Mouse (Mus musculus) liver, postnatal 0 days (tissue): ENCODE measurements around the gene Gm17545. TPM values are rescaled to one million over a fixed set of nuclear protein-coding genes. Genes with fewer than 3 reads are reported as not detected.

ENCODE experiments used
- ATAC-seq: fragments of 200-750 bp; cut with Nextera tagmentation; 2 replicates; pipeline ENCODE4 v1.8.0; 2017; ENCODE audit warnings: mild to moderate bottlenecking, moderate library complexity
- DNase-seq: peaks from one replicate; pipeline ENCODE4 v3.0.0-alpha.2; 2016
- H3K27ac ChIP-seq: fragments of 300-500 bp; sonication (generic); 2 replicates; pipeline ENCODE4 v1.5.1; 2014; ENCODE audit warnings: antibody characterized with exemption, moderate library complexity, mild to moderate bottlenecking, low read depth
- H3K27me3 ChIP-seq: fragments of 300-500 bp; sonication (generic); 2 replicates; pipeline ENCODE4 v1.6.1; 2014; ENCODE audit warnings: low read length, control low read depth, mixed read lengths; ENCODE audit not compliant: insufficient read depth
- H3K36me3 ChIP-seq: fragments of 300-500 bp; sonication (generic); replicated peaks from 2 replicates; pipeline ENCODE4 v1.6.1; 2014; ENCODE audit warnings: mild to moderate bottlenecking, control low read depth, low read length, moderate library complexity, mixed read lengths; ENCODE audit not compliant: insufficient read depth
- H3K4me1 ChIP-seq: fragments of 300-500 bp; sonication (generic); 2 replicates; pipeline ENCODE4 v1.6.1; 2014; ENCODE audit warnings: antibody characterized with exemption, mild to moderate bottlenecking, control low read depth; ENCODE audit not compliant: insufficient read depth
- H3K4me2 ChIP-seq: fragments of 300-500 bp; sonication (generic); 2 replicates; pipeline ENCODE4 v1.6.1; 2014; ENCODE audit warnings: low read depth, mild to moderate bottlenecking, low read length, moderate library complexity, mixed read lengths
- H3K4me3 ChIP-seq: fragments of 300-500 bp; sonication (generic); 2 replicates; pipeline ENCODE4 v1.5.1; 2014; ENCODE audit warnings: low read depth, low read length
- H3K9ac ChIP-seq: fragments of 300-500 bp; sonication (generic); replicated peaks from 2 replicates; pipeline ENCODE4 v1.6.1; 2014; ENCODE audit warnings: mild to moderate bottlenecking, moderate library complexity
- H3K9me3 ChIP-seq: fragments of 300-500 bp; sonication (generic); 2 replicates; pipeline ENCODE4 v1.6.1; 2016; ENCODE audit warnings: mild to moderate bottlenecking, control low read depth, low read length, mixed read lengths
- CTCF ChIP-seq: sonication (generic); IDR thresholded peaks from 2 replicates; pipeline ENCODE4 v1.5.1; 2016; ENCODE audit warnings: antibody characterized with exemption, low read depth
- EP300 ChIP-seq: IDR thresholded peaks from 2 replicates; pipeline ENCODE4 v1.6.1; 2016; ENCODE audit warnings: antibody characterized with exemption, low read depth, mild to moderate bottlenecking
- WGBS: fragments of 180-500 bp; shearing (Covaris S2); extraction: QIAGEN DNeasy Blood & Tissue Kit; methylation state at CpG from one replicate; pipeline ENCODE4 v1.1.7; 2014; ENCODE audit not compliant: insufficient replicate concordance; 5-methylcytosine and 5-hydroxymethylcytosine counted together
- polyA plus RNA-seq: library from polyadenylated mRNA; unstranded; fragments of >200 nt; fragmentation: Nextera tagmentation; extraction: Ambion mirVana; gene quantifications from 2 replicates; pipeline ENCODE4 v1.2.1, GENCODE M21; 2015

The Gm17545 gene
- polyA plus RNA-seq, 1 experiment from 2014 or later: not detected

- Histone ChIP-seq H3K9ac (no peak overlapping the region), H3K27me3 (no peaks in the 10 kb centered on the region), H3K4me2 (no peak overlapping the region), H3K27ac (no peak overlapping the region), H3K9me3 (no peaks in the 10 kb centered on the region), H3K4me3 (no peak overlapping the region), H3K36me3 (no peaks in the 10 kb centered on the region), H3K4me1 (peaks cover 5% of the 10 kb centered on the region)
- ATAC-seq (no peak), DNase-seq (no peak)
- 88% methylated on average over 8 of the region's 8 CpGs for WGBS
- TF ChIP-seq CTCF (no peak), EP300 (no peak)
These were observed 24.9 kb downstream of the Gm17545 start for GRCm38 (mm10) chr9:22478946-22479345.

GRCm38 (mm10) chr9:22483866-22484561 is 29.9 kb downstream of the Gm17545 start:
- 86% methylated on average over 8 of the region's 8 CpGs for WGBS
- Histone ChIP-seq H3K4me3 (no peak overlapping the region), H3K4me1 (no peaks in the 10 kb centered on the region; the same call in 1 of the 2 replicates), H3K4me2 (no peak overlapping the region), H3K9ac (no peak overlapping the region), H3K27me3 (no peaks in the 10 kb centered on the region), H3K36me3 (no peaks in the 10 kb centered on the region), H3K27ac (no peak overlapping the region), H3K9me3 (no peaks in the 10 kb centered on the region)
- TF ChIP-seq CTCF (no peak), EP300 (no peak)
- ATAC-seq (no peak), DNase-seq (no peak)

GRCm38 (mm10) chr9:22484562-22485308 is 30.6 kb downstream of the Gm17545 start:
- Histone ChIP-seq H3K4me2 (no peak overlapping the region), H3K36me3 (no peaks in the 10 kb centered on the region), H3K9ac (no peak overlapping the region), H3K27me3 (no peaks in the 10 kb centered on the region), H3K4me1 (no peaks in the 10 kb centered on the region; the same call in 1 of the 2 replicates), H3K9me3 (no peaks in the 10 kb centered on the region), H3K4me3 (no peak overlapping the region), H3K27ac (no peak overlapping the region)
- WGBS: 67% methylated on average over 12 of the region's 12 CpGs
- no peak for TF ChIP-seq EP300
- no peak for TF ChIP-seq CTCF
- no peak for ATAC-seq
- DNase-seq: no peak

GRCm38 (mm10) chr9:22486211-22486610 is 32.1 kb downstream of the Gm17545 start:
- H3K4me1 ChIP-seq: no peaks in the 10 kb centered on the region; the same call in 1 of the 2 replicates
- no peak overlapping the region for H3K9ac ChIP-seq
- no peak overlapping the region for H3K4me3 ChIP-seq
- ATAC-seq (no peak), DNase-seq (no peak)
- no peaks in the 10 kb centered on the region for H3K36me3 ChIP-seq
- no peaks in the 10 kb centered on the region for H3K9me3 ChIP-seq
- H3K4me2 ChIP-seq: no peak overlapping the region
- no peak overlapping the region for H3K27ac ChIP-seq
- 84% methylated on average over 7 of the region's 7 CpGs for WGBS
- no peaks in the 10 kb centered on the region for H3K27me3 ChIP-seq
- TF ChIP-seq CTCF (no peak), EP300 (no peak)

- DNase-seq (no peak), ATAC-seq (no peak)
- no peak overlapping the region for H3K27ac ChIP-seq
- 61% methylated on average over 9 of the region's 9 CpGs for WGBS
- no peaks in the 10 kb centered on the region; the same call in 1 of the 2 replicates for H3K4me1 ChIP-seq
- no peaks in the 10 kb centered on the region for H3K27me3 ChIP-seq
- no peak for TF ChIP-seq CTCF
- no peak for TF ChIP-seq EP300
- no peak overlapping the region for H3K4me3 ChIP-seq
- H3K4me2 ChIP-seq: no peak overlapping the region
- H3K9ac ChIP-seq: no peak overlapping the region
- H3K9me3 ChIP-seq: no peaks in the 10 kb centered on the region
- H3K36me3 ChIP-seq: no peaks in the 10 kb centered on the region; the same call in 1 of the 2 replicates
These were observed 34.9 kb downstream of the Gm17545 start for GRCm38 (mm10) chr9:22488963-22489362.

GRCm38 (mm10) chr9:22494203-22494807 is 40.2 kb downstream of the Gm17545 start:
- 79% methylated on average over 9 of the region's 9 CpGs for WGBS
- H3K27ac ChIP-seq: no peak overlapping the region

More at GRCm38 (mm10) chr9:22494203-22494807, 40.2 kb downstream of the Gm17545 start:
- Histone ChIP-seq H3K4me1 (no peaks in the 10 kb centered on the region), H3K27me3 (no peaks in the 10 kb centered on the region), H3K4me3 (no peak overlapping the region), H3K9me3 (no peaks in the 10 kb centered on the region), H3K4me2 (no peak overlapping the region), H3K36me3 (no peaks in the 10 kb centered on the region; the same call in 1 of the 2 replicates), H3K9ac (no peak overlapping the region)
- ATAC-seq: no peak
- TF ChIP-seq CTCF (peak; percentile 28), EP300 (no peak)
- no peak for DNase-seq
